Mouse (Mus musculus) inflammation-experienced regulatory T-cells, adult 6 months (primary cell): Measurements from ENCODE around the gene 4930447C04Rik. TPM values are rescaled to one million over a fixed set of nuclear protein-coding genes. Genes with fewer than 3 reads are reported as not detected.

Experiments
- ATAC-seq: one replicate; pipeline ENCODE4 v1.8.0; 2017
- polyA plus RNA-seq, 3 experiments: library from polyadenylated mRNA; unstranded; fragments of 100-300 nt; shearing (Covaris generic); gene quantifications; one replicate each; pipeline ENCODE4 v1.2.1; 2017

Gene 4930447C04Rik
- polyA plus RNA-seq, 3 experiments from 2014 or later, result not detected

- ATAC-seq, result no peak
Observed at GRCm38 (mm10) chr12:72835518-72836015, 105.0 kb downstream of the 4930447C04Rik start.

- no peak for ATAC-seq
Observed at GRCm38 (mm10) chr12:72834773-72835517, 105.6 kb downstream of the 4930447C04Rik start.

GRCm38 (mm10) chr12:72831711-72832432 is 108.7 kb downstream of the 4930447C04Rik start:
- no peak for ATAC-seq

Other genes with a start within 250 kb of the 4930447C04Rik start
- 10 to 100 TPM; 22.8 to 32.9 (median 30.0) TPM for gene Ppm1a, start 183.3 kb downstream of the 4930447C04Rik start, polyA plus RNA-seq
- not detected for gene Six6, start 882 bp downstream of the 4930447C04Rik start, polyA plus RNA-seq
- gene Six1, start 113.1 kb upstream of the 4930447C04Rik start, polyA plus RNA-seq, result not detected
- gene Six4, start 172.7 kb upstream of the 4930447C04Rik start, polyA plus RNA-seq, result under 1 TPM; 0.08 to 0.26 (median 0.11) TPM
- 10 to 100 TPM; 21.8 to 40.7 (median 36.1) TPM for gene Mnat1, start 182.9 kb upstream of the 4930447C04Rik start, polyA plus RNA-seq